Mouse (Mus musculus): ENCODE data around the gene Ubtd1. TPM values are rescaled to one million over a fixed set of nuclear protein-coding genes. Genes with fewer than 3 reads are reported as not detected.

Gene Ubtd1
- total and polyA plus RNA-seq, 3 experiments, result 3.4 to 5.8 (median 3.6) TPM

DNA sequence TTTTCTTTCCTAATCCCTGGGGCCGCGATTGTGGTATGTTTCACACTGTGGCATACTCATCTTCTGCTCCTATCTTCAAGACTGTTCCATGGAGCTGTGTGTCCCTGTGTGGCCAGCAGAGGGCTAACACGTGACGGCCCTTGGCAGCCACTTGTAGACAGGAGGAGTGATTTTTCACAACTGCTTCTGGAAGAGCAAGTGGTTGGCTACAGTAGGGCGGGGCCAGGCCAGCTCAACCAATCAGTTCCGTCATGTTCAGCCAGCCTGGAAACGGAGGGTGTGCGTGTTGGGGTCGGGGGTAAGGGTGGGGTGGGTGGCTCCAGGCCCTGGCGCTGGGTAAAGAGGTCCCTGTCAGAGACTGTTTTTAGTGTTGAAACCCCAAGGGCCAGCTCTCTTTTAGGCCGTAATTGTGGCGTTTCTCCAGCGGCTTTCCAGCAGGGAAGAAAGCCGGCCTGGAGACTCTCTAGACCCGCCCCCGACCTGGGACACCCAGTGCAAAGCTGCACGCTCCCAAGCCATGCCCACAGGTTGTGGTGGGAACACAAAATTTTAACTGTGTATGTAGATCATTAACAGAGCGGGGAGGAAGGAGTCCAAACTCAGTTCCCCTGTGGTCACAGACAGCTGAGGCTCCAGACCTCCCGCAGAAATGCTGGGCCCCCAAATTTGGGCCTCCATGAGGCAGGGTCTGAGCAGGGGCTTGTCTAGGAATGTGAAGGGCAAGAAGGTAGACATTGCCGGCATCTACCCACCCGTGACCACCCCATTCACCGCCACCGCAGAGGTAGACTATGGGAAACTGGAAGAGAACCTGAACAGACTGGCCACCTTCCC, 63.9 kb downstream of the Ubtd1 start, which contains the start of gene Hoga1:
Gene Hoga1 (plus strand): TSS at position 342 of the 834 bp plus-strand sequence.
- Histone ChIP-seq H3K4me2 (ENCODE audit: insufficient read depth, low read depth, poor library complexity, severe bottlenecking) (no peak within 1 kb of the TSS), H3K36me3 (replicated peaks in 1 of 2; ENCODE audit: control insufficient read depth in 1 of 2, insufficient read depth in 1 of 2, low read length in 1 of 2) (no peaks in the 10 kb centered on the region), H3K9ac (ENCODE audit: insufficient read depth, low read depth) (no peak within 1 kb of the TSS), H3K79me2 (replicated peaks; ENCODE audit: control insufficient read depth, extremely low read depth, insufficient read depth, poor library complexity, severe bottlenecking) (no peaks in the 10 kb centered on the region), H3K27me3 (replicated peaks) (peaks cover 47% of the 10 kb centered on the region), H3K4me1 (ENCODE audit: control insufficient read depth in 1 of 2, insufficient read depth in 2 of 2) (no peaks in the 10 kb centered on the region), H3K4me3 (replicated peaks in 1 of 3; ENCODE audit: low read depth in 2 of 3, low read length in 2 of 3, poor library complexity in 1 of 3) (no peak within 1 kb of the TSS), H3K9me3 (replicated peaks; ENCODE audit: low read length) (peaks cover 5% of the 10 kb centered on the region), H3K27ac (ENCODE audit: insufficient read depth, low read depth) (no peak within 1 kb of the TSS)
- dilution Hi-C loops (cut with MboI; ENCODE audit: extremely low pct_ligation_motif_present, extremely low pct_unique_long_range_greater_than_20kb, low sequenced_read_pairs), result no loop called here
- in situ Hi-C loops (cut with MboI; ENCODE audit: low pct_ligation_motif_present, low pct_unique_long_range_greater_than_20kb, low sequenced_read_pairs), result loop anchor here (5.0 kb wide), 1 partner anchor 37 kb away; no protein-coding TSS in a partner anchor
- DNase-seq (ENCODE audit: extremely low read depth), result peak; percentile 51
- TF ChIP-seq JUN (IDR thresholded peaks at IDR 0.05; ENCODE audit: insufficient read depth, low read depth, low read length) (no peak), USF1 (IDR thresholded peaks at IDR 0.05; ENCODE audit: low read depth, low read length) (peak; percentile 64), BHLHE40 (IDR thresholded peaks at IDR 0.05; ENCODE audit: low read depth, low read length) (peak; percentile 98), MAFK (IDR thresholded peaks at IDR 0.05; ENCODE audit: insufficient replicate concordance, low read length) (no peak), CTCF (conservative IDR thresholded peaks at IDR 0.05 in 1 of 2, IDR thresholded peaks at IDR 0.05 in 1 of 2; ENCODE audit: low read depth in 2 of 2, low read length in 2 of 2) (peak in 1 of 2 experiments; percentile 73; a peak in 3 of 4 replicates), USF2 (conservative IDR thresholded peaks at IDR 0.05; ENCODE audit: low read depth, low read length) (peak; percentile 59), SMC3 (IDR thresholded peaks at IDR 0.05; ENCODE audit: low read depth, low read length) (peak; percentile 51), MYC (IDR thresholded peaks at IDR 0.05; ENCODE audit: low read depth, low read length) (0 out of 2 replicates have a peak, but pooled peaks have one; percentile 43), MAX (IDR thresholded peaks at IDR 0.05; ENCODE audit: low read length) (peak; percentile 88), RAD21 (IDR thresholded peaks at IDR 0.05; ENCODE audit: low read depth, low read length) (peak; percentile 35), EP300 (IDR thresholded peaks at IDR 0.05; ENCODE audit: low read length) (no peak)

DNA sequence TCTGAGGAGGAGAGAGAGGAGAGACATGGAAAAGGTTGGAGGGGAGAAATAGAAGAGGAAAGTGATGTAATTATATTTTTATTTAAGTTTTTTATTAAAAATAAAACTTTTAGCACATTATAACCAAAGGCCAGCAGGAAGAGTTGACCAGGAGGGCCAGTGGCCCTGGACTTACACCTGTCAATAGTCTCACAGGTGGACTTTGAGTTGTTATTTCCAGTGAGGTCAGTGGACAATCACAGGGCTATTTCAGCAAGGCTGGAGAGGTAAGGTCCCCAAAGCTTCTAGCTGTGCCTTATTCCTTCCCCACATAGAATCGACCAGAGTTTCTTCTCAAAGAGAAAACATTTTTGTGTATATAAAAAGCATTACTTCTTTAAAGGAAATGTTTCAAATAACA, 68.7 kb downstream of the Ubtd1 start:
- dilution Hi-C loops (cut with MboI; ENCODE audit: extremely low pct_ligation_motif_present, extremely low pct_unique_long_range_greater_than_20kb, low sequenced_read_pairs) (no loop called here), in situ Hi-C loops (cut with MboI; ENCODE audit: low pct_ligation_motif_present, low pct_unique_long_range_greater_than_20kb, low sequenced_read_pairs) (no loop called here)
- Histone ChIP-seq H3K36me3 (replicated peaks in 1 of 2; ENCODE audit: control insufficient read depth in 1 of 2, insufficient read depth in 1 of 2, low read length in 1 of 2) (no peaks in the 10 kb centered on the region), H3K9me3 (replicated peaks; ENCODE audit: low read length) (peaks cover 1% of the 10 kb centered on the region), H3K27me3 (replicated peaks) (peaks cover 20% of the 10 kb centered on the region), H3K27ac (ENCODE audit: insufficient read depth, low read depth) (no peak overlapping the region), H3K79me2 (replicated peaks; ENCODE audit: control insufficient read depth, extremely low read depth, insufficient read depth, poor library complexity, severe bottlenecking) (no peaks in the 10 kb centered on the region), H3K4me3 (replicated peaks in 1 of 3; ENCODE audit: low read depth in 2 of 3, low read length in 2 of 3, poor library complexity in 1 of 3) (no peak overlapping the region), H3K9ac (ENCODE audit: insufficient read depth, low read depth) (no peak overlapping the region), H3K4me2 (ENCODE audit: insufficient read depth, low read depth, poor library complexity, severe bottlenecking) (no peak overlapping the region), H3K4me1 (ENCODE audit: control insufficient read depth in 1 of 2, insufficient read depth in 2 of 2) (no peaks in the 10 kb centered on the region)
- TF ChIP-seq CHD1 (IDR thresholded peaks at IDR 0.05; ENCODE audit: low read depth, low read length) (no peak), NELFE (IDR thresholded peaks at IDR 0.05; ENCODE audit: low read depth, low read length) (no peak), TBP (conservative IDR thresholded peaks at IDR 0.05; ENCODE audit: low read depth, low read length) (no peak), ZKSCAN1 (IDR thresholded peaks at IDR 0.05; ENCODE audit: borderline replicate concordance, low read depth, low read length) (no peak), GABPA (IDR thresholded peaks at IDR 0.05; ENCODE audit: insufficient replicate concordance, low read depth, low read length) (no peak), EP300 (IDR thresholded peaks at IDR 0.05; ENCODE audit: low read length) (no peak), IRF4 (IDR thresholded peaks at IDR 0.05; ENCODE audit: low read depth, low read length) (no peak)
- DNase-seq (ENCODE audit: extremely low read depth), result no peak

Measured in CH12.LX (cell line).